Mouse (Mus musculus): ENCODE data around the gene Gm5148.

DNA sequence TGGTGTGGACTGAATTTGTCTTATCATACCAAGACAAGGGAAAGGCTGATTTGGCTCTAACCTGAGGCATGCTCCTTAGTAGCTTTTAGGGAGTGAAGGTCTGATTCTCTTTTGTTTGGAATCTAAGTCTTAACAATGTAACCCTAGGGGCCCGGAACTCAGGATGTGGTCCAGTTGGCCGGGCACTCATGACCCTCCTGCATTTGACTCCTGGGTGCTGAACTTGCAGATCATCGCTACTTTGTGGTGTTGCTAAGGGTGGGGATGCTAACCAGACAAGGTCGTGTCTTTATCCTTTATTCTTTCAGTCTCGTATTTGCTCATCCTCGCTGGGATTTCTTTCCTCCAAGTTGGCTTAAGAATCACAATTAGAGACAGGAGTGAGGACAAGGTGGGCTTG, 37.5 kb downstream of the Gm5148 start:
- TF ChIP-seq ZC3H11A (IDR thresholded peaks at IDR 0.05; ENCODE audit: borderline replicate concordance, low read depth, low read length) (no peak), ZNF384 (IDR thresholded peaks at IDR 0.05; ENCODE audit: low read depth, low read length) (no peak), HCFC1 (IDR thresholded peaks at IDR 0.05; ENCODE audit: borderline replicate concordance, insufficient read depth, low read length) (no peak), MAFK (IDR thresholded peaks at IDR 0.05; ENCODE audit: insufficient read depth, low read depth, low read length) (no peak)
